Mouse (Mus musculus): Measurements from ENCODE around the gene Rpap3. TPM values are rescaled to one million over a fixed set of nuclear protein-coding genes. Genes with fewer than 3 reads are reported as not detected.

Rpap3 gene
- polyA plus RNA-seq, 1 experiment from 2014 or later = 20.5 TPM

DNA sequence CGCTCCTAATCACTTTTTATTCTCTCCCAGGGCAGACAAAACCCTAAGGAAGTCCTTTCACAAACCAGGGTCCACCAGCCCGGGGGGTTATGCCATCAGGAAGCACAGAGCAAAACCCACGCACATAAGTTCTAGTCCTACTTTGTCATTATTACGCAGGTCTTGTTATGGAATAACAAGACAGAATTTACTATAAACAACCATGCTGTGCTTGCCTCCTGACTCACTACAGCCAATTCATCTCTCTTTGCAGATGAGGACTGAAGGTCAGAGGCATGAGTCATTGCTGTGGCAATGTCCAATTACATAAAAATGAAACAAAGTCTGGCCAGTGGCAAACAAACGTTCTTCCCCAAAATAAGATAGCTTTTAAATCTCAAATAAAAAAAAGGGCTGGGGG, 12.2 kb downstream of the Rpap3 start:
- H3K27me3 ChIP-seq (ENCODE audit: control insufficient read depth, insufficient read depth, low read length) = no peaks in the 10 kb centered on the region
- no peaks in the 10 kb centered on the region for H3K9me3 ChIP-seq (replicated peaks; ENCODE audit: control insufficient read depth, low read length)
- no peak for ATAC-seq (ENCODE audit: insufficient read depth, low FRiP score)
- H3K36me3 ChIP-seq (ENCODE audit: control insufficient read depth, insufficient read depth, low read length) = peaks cover 30% of the 10 kb centered on the region
- H3K4me1 ChIP-seq (ENCODE audit: control insufficient read depth, insufficient read depth, low read length) = no peaks in the 10 kb centered on the region
- no peak overlapping the region for H3K9ac ChIP-seq (ENCODE audit: low read length)
- H3K4me2 ChIP-seq (ENCODE audit: low read depth, low read length) = no peak overlapping the region
- WGBS = 89% methylated on average over 5 of the region's 5 CpGs
- no peak overlapping the region for H3K4me3 ChIP-seq (replicated peaks; ENCODE audit: low read length)
- H3K27ac ChIP-seq (ENCODE audit: low read length) = no peak overlapping the region

DNA sequence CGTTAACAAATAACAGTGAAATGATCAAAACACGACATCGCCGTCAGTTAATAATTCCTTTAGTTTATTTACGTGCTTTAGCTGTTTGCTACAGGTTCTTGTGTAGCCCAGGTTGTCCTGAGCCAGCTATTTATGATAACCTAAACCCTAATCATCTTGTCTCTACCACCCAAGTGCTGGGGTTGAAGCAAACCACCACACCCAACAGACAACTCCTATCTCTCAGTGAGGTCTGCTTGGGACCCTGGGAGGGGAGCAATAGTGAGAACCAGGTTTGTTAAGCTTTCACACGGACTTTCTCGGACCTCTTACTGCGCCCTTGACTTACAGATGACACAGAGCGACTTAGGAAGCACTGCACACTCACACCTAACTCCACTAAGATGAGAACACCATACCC, 21.5 kb downstream of the Rpap3 start:
- no peaks in the 10 kb centered on the region for H3K4me1 ChIP-seq (ENCODE audit: control insufficient read depth, insufficient read depth, low read length)
- H3K4me2 ChIP-seq (ENCODE audit: low read depth, low read length) = no peak overlapping the region
- no peaks in the 10 kb centered on the region for H3K27me3 ChIP-seq (ENCODE audit: control insufficient read depth, insufficient read depth, low read length)
- no peak overlapping the region for H3K9ac ChIP-seq (ENCODE audit: low read length)
- H3K4me3 ChIP-seq (replicated peaks; ENCODE audit: low read length) = no peak overlapping the region
- 91% methylated on average over 9 of the region's 9 CpGs for WGBS
- H3K9me3 ChIP-seq (replicated peaks; ENCODE audit: control insufficient read depth, low read length) = no peaks in the 10 kb centered on the region
- ATAC-seq (ENCODE audit: insufficient read depth, low FRiP score) = no peak
- H3K36me3 ChIP-seq (ENCODE audit: control insufficient read depth, insufficient read depth, low read length) = 0 out of 2 replicates have a peak, but pooled peaks cover 3% of the 10 kb centered on the region
- no peak overlapping the region for H3K27ac ChIP-seq (ENCODE audit: low read length)

DNA sequence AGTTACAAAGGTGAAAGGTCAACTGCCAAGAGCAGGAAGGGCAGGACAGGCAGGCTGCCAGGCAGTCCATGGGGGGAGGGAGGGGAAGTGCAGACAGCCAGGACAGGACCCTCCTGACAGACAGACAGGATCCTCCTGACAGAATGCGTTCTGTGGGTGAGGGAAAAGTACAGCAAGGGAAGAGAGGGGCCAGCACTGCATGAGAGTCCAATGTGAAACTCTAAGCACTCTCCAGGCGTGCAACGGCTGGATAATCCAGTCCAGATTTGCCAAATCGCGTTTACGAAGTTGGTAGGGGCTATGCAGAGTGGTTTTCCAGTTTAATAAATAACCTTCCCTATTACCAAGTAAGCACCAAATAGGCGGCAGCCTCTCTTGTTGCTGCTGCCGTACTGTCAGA, 23.6 kb downstream of the Rpap3 start:
- Histone ChIP-seq H3K9ac (ENCODE audit: low read length) (no peak overlapping the region), H3K9me3 (replicated peaks; ENCODE audit: control insufficient read depth, low read length) (no peaks in the 10 kb centered on the region), H3K4me2 (ENCODE audit: low read depth, low read length) (no peak overlapping the region), H3K27me3 (ENCODE audit: control insufficient read depth, insufficient read depth, low read length) (no peaks in the 10 kb centered on the region), H3K36me3 (ENCODE audit: control insufficient read depth, insufficient read depth, low read length) (0 out of 2 replicates have a peak, but pooled peaks cover 9% of the 10 kb centered on the region), H3K27ac (ENCODE audit: low read length) (no peak overlapping the region), H3K4me3 (replicated peaks; ENCODE audit: low read length) (no peak overlapping the region), H3K4me1 (ENCODE audit: control insufficient read depth, insufficient read depth, low read length) (no peaks in the 10 kb centered on the region)
- WGBS = 83% methylated on average over 8 of the region's 8 CpGs
- no peak for ATAC-seq (ENCODE audit: insufficient read depth, low FRiP score)

DNA sequence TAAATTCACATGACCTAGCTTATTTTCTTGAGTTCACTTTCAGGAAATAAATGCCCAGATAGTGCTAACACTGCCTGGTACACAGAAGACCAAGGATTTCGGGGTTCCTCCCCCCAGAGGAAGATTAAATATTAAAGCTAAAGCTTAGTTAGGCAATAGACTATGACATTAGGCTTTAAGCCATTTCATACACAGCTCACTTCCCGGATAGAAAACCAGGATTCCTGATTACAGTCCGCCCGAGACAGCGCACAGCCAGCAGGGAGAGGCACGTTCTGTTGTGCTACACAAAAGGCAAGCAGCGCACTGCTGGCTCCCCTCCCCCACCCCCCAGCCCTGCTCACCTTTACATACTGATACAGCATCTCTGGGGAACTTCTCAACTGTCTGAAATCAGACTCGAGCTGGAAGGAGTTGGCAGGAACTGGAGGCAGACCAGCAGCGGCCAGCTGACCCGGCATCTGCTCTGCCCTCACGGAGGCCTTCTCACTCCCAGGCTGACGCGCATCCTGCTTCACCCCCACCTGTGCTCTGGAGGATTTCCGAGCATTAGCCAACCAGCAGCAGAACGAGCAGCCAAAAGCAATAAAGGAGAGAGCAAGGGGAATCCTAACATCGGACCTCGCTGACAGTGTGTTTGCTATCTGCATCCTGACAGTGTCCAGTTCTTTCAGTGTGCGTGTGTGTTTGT, 25.5 kb downstream of the Rpap3 start:
- Histone ChIP-seq H3K36me3 (ENCODE audit: control insufficient read depth, insufficient read depth, low read length) (0 out of 2 replicates have a peak, but pooled peaks cover 6% of the 10 kb centered on the region), H3K27ac (ENCODE audit: low read length) (no peak overlapping the region), H3K4me3 (replicated peaks; ENCODE audit: low read length) (no peak overlapping the region), H3K9ac (ENCODE audit: low read length) (no peak overlapping the region), H3K4me1 (ENCODE audit: control insufficient read depth, insufficient read depth, low read length) (no peaks in the 10 kb centered on the region), H3K9me3 (replicated peaks; ENCODE audit: control insufficient read depth, low read length) (no peaks in the 10 kb centered on the region), H3K27me3 (ENCODE audit: control insufficient read depth, insufficient read depth, low read length) (no peaks in the 10 kb centered on the region), H3K4me2 (ENCODE audit: low read depth, low read length) (no peak overlapping the region)
- WGBS = 76% methylated on average over 18 of the region's 18 CpGs
- ATAC-seq (ENCODE audit: insufficient read depth, low FRiP score) = no peak

DNA sequence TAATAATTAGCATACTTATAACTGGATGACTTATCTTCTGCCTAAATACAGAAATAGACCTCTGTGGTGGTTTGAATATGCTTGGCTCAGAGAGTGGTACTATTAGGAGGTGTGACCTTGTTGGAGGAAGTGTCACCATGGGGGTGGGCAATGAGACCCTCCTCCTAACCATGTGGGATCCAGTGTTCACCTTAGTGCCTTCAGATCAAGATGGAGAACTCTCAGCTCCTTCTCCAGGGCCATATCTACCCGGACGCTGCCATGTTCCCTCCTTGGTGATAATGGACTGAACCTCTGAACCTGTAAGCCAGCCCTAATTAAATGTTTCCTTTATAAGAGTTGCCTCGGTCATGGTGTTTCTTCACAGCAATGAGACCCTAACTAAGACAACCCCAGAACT, 28.3 kb downstream of the Rpap3 start:
- H3K4me2 ChIP-seq (ENCODE audit: low read depth, low read length) = no peak overlapping the region
- WGBS = 91% methylated on average over 3 of the region's 3 CpGs

DNA sequence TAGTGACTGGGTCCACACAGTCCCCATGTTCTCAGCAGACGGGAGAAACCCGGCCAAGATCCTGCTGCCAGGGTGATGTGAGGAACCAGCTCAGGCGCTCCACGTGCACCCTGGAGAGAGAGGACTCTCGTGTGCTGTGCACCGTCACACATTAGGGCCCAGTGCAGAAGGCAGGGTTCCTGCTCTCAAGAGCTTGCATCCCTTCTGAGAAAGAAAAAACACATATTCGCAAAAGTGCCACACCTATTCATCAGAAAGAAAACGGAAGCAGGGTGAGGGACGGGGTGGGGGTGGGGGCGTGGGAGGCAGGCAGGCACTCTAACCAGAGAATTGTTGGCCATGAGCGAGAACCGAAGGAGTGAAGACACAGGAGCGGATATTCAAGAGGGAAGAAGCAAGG, 29.7 kb downstream of the Rpap3 start:
- 0 out of 2 replicates have a peak, but pooled peaks cover 15% of the 10 kb centered on the region for H3K36me3 ChIP-seq (ENCODE audit: control insufficient read depth, insufficient read depth, low read length)
- no peak overlapping the region for H3K27ac ChIP-seq (ENCODE audit: low read length)
- WGBS = 85% methylated on average over 13 of the region's 13 CpGs
- no peaks in the 10 kb centered on the region for H3K9me3 ChIP-seq (replicated peaks; ENCODE audit: control insufficient read depth, low read length)
- no peak overlapping the region for H3K4me2 ChIP-seq (ENCODE audit: low read depth, low read length)
- no peak for ATAC-seq (ENCODE audit: insufficient read depth, low FRiP score)
- H3K4me1 ChIP-seq (ENCODE audit: control insufficient read depth, insufficient read depth, low read length) = no peaks in the 10 kb centered on the region
- no peak overlapping the region for H3K9ac ChIP-seq (ENCODE audit: low read length)
- no peaks in the 10 kb centered on the region for H3K27me3 ChIP-seq (ENCODE audit: control insufficient read depth, insufficient read depth, low read length)
- no peak overlapping the region for H3K4me3 ChIP-seq (replicated peaks; ENCODE audit: low read length)

More for the DNA sequence above, 28.3 kb downstream of the Rpap3 start:
- Histone ChIP-seq H3K27me3 (ENCODE audit: control insufficient read depth, insufficient read depth, low read length) (no peaks in the 10 kb centered on the region), H3K9ac (ENCODE audit: low read length) (no peak overlapping the region), H3K9me3 (replicated peaks; ENCODE audit: control insufficient read depth, low read length) (no peaks in the 10 kb centered on the region), H3K4me3 (replicated peaks; ENCODE audit: low read length) (no peak overlapping the region), H3K36me3 (ENCODE audit: control insufficient read depth, insufficient read depth, low read length) (0 out of 2 replicates have a peak, but pooled peaks cover 15% of the 10 kb centered on the region), H3K4me1 (ENCODE audit: control insufficient read depth, insufficient read depth, low read length) (no peaks in the 10 kb centered on the region), H3K27ac (ENCODE audit: low read length) (no peak overlapping the region)
- ATAC-seq (ENCODE audit: insufficient read depth, low FRiP score) = no peak

DNA sequence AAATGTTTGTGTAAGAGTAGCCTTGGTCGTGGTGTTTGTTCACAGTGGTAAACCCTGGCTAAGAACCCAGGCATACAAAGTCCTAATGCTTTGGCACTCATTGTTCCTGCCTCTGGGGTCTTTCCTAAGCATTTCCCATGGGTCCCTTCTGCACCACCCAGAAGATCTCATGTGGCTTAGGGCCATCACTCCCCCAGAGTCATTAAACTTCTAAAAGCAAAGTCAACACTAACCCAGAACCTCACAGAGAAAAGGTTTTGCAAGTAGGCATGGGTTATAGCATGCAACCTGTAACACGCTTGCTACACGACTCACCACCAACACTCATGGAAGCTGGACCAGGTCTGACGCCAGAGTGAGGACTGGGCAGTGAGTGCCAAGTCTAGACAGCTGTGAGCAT, 31.2 kb downstream of the Rpap3 start:
- no peak overlapping the region for H3K4me2 ChIP-seq (ENCODE audit: low read depth, low read length)
- no peaks in the 10 kb centered on the region for H3K9me3 ChIP-seq (replicated peaks; ENCODE audit: control insufficient read depth, low read length)
- no peak overlapping the region for H3K27ac ChIP-seq (ENCODE audit: low read length)
- H3K4me3 ChIP-seq (replicated peaks; ENCODE audit: low read length) = no peak overlapping the region
- WGBS = 96% methylated on average over 4 of the region's 4 CpGs
- ATAC-seq (ENCODE audit: insufficient read depth, low FRiP score) = no peak
- 0 out of 2 replicates have a peak, but pooled peaks cover 15% of the 10 kb centered on the region for H3K36me3 ChIP-seq (ENCODE audit: control insufficient read depth, insufficient read depth, low read length)
- H3K9ac ChIP-seq (ENCODE audit: low read length) = no peak overlapping the region
- H3K27me3 ChIP-seq (ENCODE audit: control insufficient read depth, insufficient read depth, low read length) = no peaks in the 10 kb centered on the region
- no peaks in the 10 kb centered on the region for H3K4me1 ChIP-seq (ENCODE audit: control insufficient read depth, insufficient read depth, low read length)

DNA sequence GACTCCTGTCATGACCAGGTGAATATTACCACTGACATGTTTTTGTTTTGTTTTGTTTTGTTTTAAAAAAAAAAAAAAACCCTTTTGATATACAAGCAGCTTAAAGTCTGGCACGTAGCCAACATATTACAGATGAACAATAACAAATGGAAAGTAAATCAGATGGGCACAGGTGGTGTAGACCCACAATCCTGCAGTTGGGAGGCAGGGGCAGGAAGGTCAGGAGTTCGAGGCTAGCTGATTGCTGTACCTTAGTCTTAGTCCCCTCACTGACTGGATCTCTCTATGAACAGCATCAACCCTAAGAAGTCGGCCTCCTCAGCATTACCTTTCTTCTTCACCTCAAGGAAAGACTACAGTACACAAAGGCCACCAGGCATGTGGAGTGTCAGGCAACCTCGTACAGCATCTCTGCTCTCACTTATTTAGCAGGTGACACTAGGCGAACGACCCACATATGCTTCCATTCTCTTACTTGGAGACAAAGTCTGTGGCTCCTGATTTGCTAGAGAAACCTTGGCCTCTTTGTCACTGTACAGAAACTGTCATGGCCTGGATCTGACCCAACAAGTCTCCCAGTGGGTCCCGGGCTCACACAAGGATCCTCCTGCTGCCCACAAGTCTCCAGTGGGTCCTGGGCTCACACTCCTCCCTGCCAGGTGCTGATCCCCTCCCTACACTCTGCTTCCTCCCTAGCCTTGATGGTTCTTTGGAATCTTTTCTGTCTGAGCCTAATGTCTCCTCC, 32.2 kb downstream of the Rpap3 start:
- Histone ChIP-seq H3K9me3 (replicated peaks; ENCODE audit: control insufficient read depth, low read length) (no peaks in the 10 kb centered on the region), H3K4me3 (replicated peaks; ENCODE audit: low read length) (no peak overlapping the region), H3K27me3 (ENCODE audit: control insufficient read depth, insufficient read depth, low read length) (no peaks in the 10 kb centered on the region), H3K4me2 (ENCODE audit: low read depth, low read length) (no peak overlapping the region), H3K27ac (ENCODE audit: low read length) (no peak overlapping the region), H3K36me3 (ENCODE audit: control insufficient read depth, insufficient read depth, low read length) (0 out of 2 replicates have a peak, but pooled peaks cover 15% of the 10 kb centered on the region), H3K4me1 (ENCODE audit: control insufficient read depth, insufficient read depth, low read length) (no peaks in the 10 kb centered on the region), H3K9ac (ENCODE audit: low read length) (no peak overlapping the region)
- ATAC-seq (ENCODE audit: insufficient read depth, low FRiP score) = no peak
- WGBS = 89% methylated on average over 7 of the region's 7 CpGs

DNA sequence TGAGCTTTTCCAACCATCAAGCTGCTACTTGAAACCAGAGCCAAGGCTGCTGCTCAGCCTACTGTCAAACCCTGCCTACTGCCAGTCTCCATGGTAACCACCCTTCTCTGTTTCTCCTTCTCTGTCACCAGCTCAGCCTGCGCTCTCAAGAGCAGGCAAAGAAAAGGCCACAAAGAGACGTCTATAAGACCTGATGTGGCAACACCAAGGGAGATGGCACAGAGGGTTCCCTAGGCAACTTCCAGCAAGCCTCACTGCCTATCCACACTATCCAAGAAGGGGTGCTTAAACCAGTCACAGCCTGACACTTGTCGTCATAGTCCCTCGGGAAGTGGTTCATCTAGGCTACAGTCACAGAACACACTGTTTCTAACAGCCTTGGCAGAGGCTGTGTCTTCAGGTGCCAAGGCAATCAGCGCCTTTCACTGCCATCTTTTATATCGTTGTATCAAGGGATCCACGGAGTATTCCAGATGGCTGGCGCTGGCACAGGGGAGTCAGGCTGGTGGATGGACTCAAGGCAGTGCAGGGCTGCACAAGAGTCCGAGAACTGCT, 33.3 kb downstream of the Rpap3 start:
- no peak overlapping the region for H3K4me3 ChIP-seq (replicated peaks; ENCODE audit: low read length)
- H3K27me3 ChIP-seq (ENCODE audit: control insufficient read depth, insufficient read depth, low read length) = no peaks in the 10 kb centered on the region
- no peak overlapping the region for H3K4me2 ChIP-seq (ENCODE audit: low read depth, low read length)
- H3K9me3 ChIP-seq (replicated peaks; ENCODE audit: control insufficient read depth, low read length) = no peaks in the 10 kb centered on the region
- no peak for ATAC-seq (ENCODE audit: insufficient read depth, low FRiP score)
- 79% methylated on average over 9 of the region's 9 CpGs for WGBS
- H3K9ac ChIP-seq (ENCODE audit: low read length) = no peak overlapping the region
- H3K4me1 ChIP-seq (ENCODE audit: control insufficient read depth, insufficient read depth, low read length) = no peaks in the 10 kb centered on the region
- H3K27ac ChIP-seq (ENCODE audit: low read length) = no peak overlapping the region
- 0 out of 2 replicates have a peak, but pooled peaks cover 9% of the 10 kb centered on the region for H3K36me3 ChIP-seq (ENCODE audit: control insufficient read depth, insufficient read depth, low read length)

Measured in stomach, embryonic 16.5 days (tissue).